ENCODE assay signal across 18 mouse cellular contexts in the genomic region with DNA sequence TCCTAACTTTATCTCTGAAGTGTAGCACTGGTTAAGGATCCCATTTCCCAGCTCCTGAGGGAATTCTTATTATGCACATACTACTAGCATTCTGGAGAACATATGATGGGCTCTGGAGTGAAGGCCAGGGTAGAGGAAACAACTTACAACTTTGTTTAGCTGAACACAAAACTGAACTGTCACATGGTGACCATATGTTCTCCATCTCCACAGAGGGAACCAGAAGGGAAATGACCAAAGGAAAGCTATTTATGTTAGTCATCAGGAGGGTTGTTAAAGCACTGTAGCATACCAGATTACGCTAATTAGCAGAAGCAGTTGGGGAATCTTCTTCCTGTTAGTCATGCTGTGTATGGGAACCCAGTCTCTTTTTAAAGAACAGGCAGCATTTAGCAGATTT.
DNase-seq lines count a peak whose midpoint lies in the region; ATAC-seq and TF ChIP-seq lines count a peak whose summit lies in the region.
"Had no signal": no experiment of that assay in that cellular context is flagged by ENCODE, and none has a peak within 500 bp of the region (broad histone marks: within the 10 kb centered on the region; RNA-seq: fewer than 3 reads in every experiment).

No protein-coding gene starts in this region.

- no peak overlapping the region for H3K4me3 ChIP-seq in forebrain, embryonic 16.5 days (replicated peaks; ENCODE audit: low read length)
- H3K4me3 ChIP-seq in forebrain, embryonic 11.5 days (ENCODE audit: low read depth, low read length), result no peak overlapping the region
- no peak overlapping the region for H3K4me3 ChIP-seq in lung, postnatal 0 days (ENCODE audit: low read depth, low read length)
- no peak overlapping the region for H3K4me3 ChIP-seq in embryonic fibroblast, embryonic 13.5 days (ENCODE audit: insufficient read depth, low read length)
- H3K4me3 ChIP-seq in liver, embryonic 11.5 days (ENCODE audit: low read depth, low read length), result no peak overlapping the region
- H3K4me3 ChIP-seq: embryonic facial prominence, embryonic 12.5 days; heart, embryonic 10.5 days; layer of hippocampus, adult 2 months; megakaryocyte, embryonic 14.5 days had no signal

- H3K9ac ChIP-seq in forebrain, embryonic 16.5 days (replicated peaks; ENCODE audit: low read depth, low read length), result no peak overlapping the region
- no peak overlapping the region for H3K9ac ChIP-seq in forebrain, embryonic 11.5 days (ENCODE audit: low read length)
- H3K9ac ChIP-seq in lung, postnatal 0 days (replicated peaks; ENCODE audit: low read depth), result no peak overlapping the region
- H3K9ac ChIP-seq in liver, embryonic 11.5 days (ENCODE audit: low read depth, low read length), result no peak overlapping the region
- H3K9ac ChIP-seq: embryonic facial prominence, embryonic 12.5 days; liver, postnatal 0 days had no signal

- 69% methylated on average over 1 of the region's 1 CpGs for WGBS in forebrain, embryonic 16.5 days
- WGBS in forebrain, embryonic 11.5 days, result 90% methylated on average over 1 of the region's 1 CpGs
- WGBS in lung, postnatal 0 days, result 53% methylated on average over 1 of the region's 1 CpGs
- 37% methylated on average over 1 of the region's 1 CpGs for WGBS in liver, embryonic 11.5 days

- TF ChIP-seq CTCF in lung, postnatal 0 days (IDR thresholded peaks at IDR 0.05), result no peak
- no peak for TF ChIP-seq CTCF in embryonic fibroblast, embryonic 13.5 days (IDR thresholded peaks at IDR 0.05; ENCODE audit: borderline replicate concordance, insufficient read depth, low read length)

- TF ChIP-seq POLR2A in embryonic fibroblast, embryonic 13.5 days (IDR thresholded peaks at IDR 0.05; ENCODE audit: low read depth, low read length), result no peak

- no peaks in the 10 kb centered on the region for H3K9me3 ChIP-seq in forebrain, embryonic 16.5 days (ENCODE audit: control insufficient read depth, low read length)
- no peaks in the 10 kb centered on the region for H3K9me3 ChIP-seq in forebrain, embryonic 11.5 days (ENCODE audit: control insufficient read depth, low read length)
- H3K9me3 ChIP-seq in lung, postnatal 0 days (ENCODE audit: low read length), result no peaks in the 10 kb centered on the region
- no peaks in the 10 kb centered on the region for H3K9me3 ChIP-seq in liver, embryonic 11.5 days (ENCODE audit: control insufficient read depth, low read length)
- H3K9me3 ChIP-seq: embryonic facial prominence, embryonic 12.5 days; G1E; heart, embryonic 10.5 days; megakaryocyte, embryonic 14.5 days had no signal

- no peak for TF ChIP-seq EP300 in lung, postnatal 0 days (IDR thresholded peaks at IDR 0.05)

- H3K27ac ChIP-seq in forebrain, embryonic 16.5 days (ENCODE audit: low read length), result no peak overlapping the region
- H3K27ac ChIP-seq in forebrain, embryonic 11.5 days (ENCODE audit: low read depth, low read length), result no peak overlapping the region
- no peak overlapping the region for H3K27ac ChIP-seq in lung, postnatal 0 days (ENCODE audit: low read length)
- peak overlapping the region; percentile 77 for H3K27ac ChIP-seq in embryonic fibroblast, embryonic 13.5 days (ENCODE audit: insufficient read depth, low read length)
- H3K27ac ChIP-seq in liver, embryonic 11.5 days (ENCODE audit: low read depth, low read length), result no peak overlapping the region
- H3K27ac ChIP-seq: embryonic facial prominence, embryonic 12.5 days; heart, embryonic 10.5 days; layer of hippocampus, adult 2 months had no signal

- H3K36me3 ChIP-seq in forebrain, embryonic 16.5 days (ENCODE audit: control insufficient read depth, insufficient read depth), result no peaks in the 10 kb centered on the region
- H3K36me3 ChIP-seq in forebrain, embryonic 11.5 days (ENCODE audit: control insufficient read depth, insufficient read depth, low read length), result no peaks in the 10 kb centered on the region
- no peaks in the 10 kb centered on the region for H3K36me3 ChIP-seq in lung, postnatal 0 days (ENCODE audit: insufficient read depth, low read length)
- no peaks in the 10 kb centered on the region for H3K36me3 ChIP-seq in liver, embryonic 11.5 days (ENCODE audit: control insufficient read depth, insufficient read depth, low read length)
- H3K36me3 ChIP-seq: embryonic facial prominence, embryonic 12.5 days; G1E; heart, embryonic 10.5 days had no signal

- H3K27me3 ChIP-seq in forebrain, embryonic 16.5 days (replicated peaks; ENCODE audit: control insufficient read depth, insufficient read depth, low read length), result no peaks in the 10 kb centered on the region
- H3K27me3 ChIP-seq in forebrain, embryonic 11.5 days (ENCODE audit: control insufficient read depth, insufficient read depth, low read length), result no peaks in the 10 kb centered on the region
- H3K27me3 ChIP-seq in lung, postnatal 0 days (replicated peaks; ENCODE audit: insufficient read depth, low read length), result no peaks in the 10 kb centered on the region
- no peaks in the 10 kb centered on the region for H3K27me3 ChIP-seq in liver, embryonic 11.5 days (replicated peaks; ENCODE audit: control insufficient read depth, insufficient read depth, low read length)
- H3K27me3 ChIP-seq: embryonic facial prominence, embryonic 12.5 days; megakaryocyte, embryonic 14.5 days had no signal

- H3K4me1 ChIP-seq in forebrain, embryonic 16.5 days (replicated peaks; ENCODE audit: control insufficient read depth, insufficient read depth, low read length), result no peaks in the 10 kb centered on the region
- H3K4me1 ChIP-seq in forebrain, embryonic 11.5 days (replicated peaks; ENCODE audit: control insufficient read depth, insufficient read depth, low read length), result no peaks in the 10 kb centered on the region
- no peaks in the 10 kb centered on the region for H3K4me1 ChIP-seq in lung, postnatal 0 days (ENCODE audit: insufficient read depth, low read depth, low read length)
- H3K4me1 ChIP-seq in embryonic fibroblast, embryonic 13.5 days (ENCODE audit: control insufficient read depth, insufficient read depth, low read length), result peaks cover 16% of the 10 kb centered on the region
- no peaks in the 10 kb centered on the region for H3K4me1 ChIP-seq in liver, embryonic 11.5 days (replicated peaks; ENCODE audit: control insufficient read depth, insufficient read depth, low read length)
- H3K4me1 ChIP-seq: heart, embryonic 10.5 days; megakaryocyte, embryonic 14.5 days had no signal

- peak; percentile 33 for ATAC-seq in forebrain, embryonic 16.5 days
- no peak for ATAC-seq in forebrain, embryonic 11.5 days (replicated peaks; ENCODE audit: low FRiP score)
- 0 out of 2 replicates have a peak, but pooled peaks have one; percentile 19 for ATAC-seq in lung, postnatal 0 days
- no peak for ATAC-seq in liver, embryonic 11.5 days (replicated peaks; ENCODE audit: low FRiP score)
- ATAC-seq: liver, postnatal 0 days had no signal

- H3K4me2 ChIP-seq in forebrain, embryonic 16.5 days (ENCODE audit: low read length), result no peak overlapping the region
- H3K4me2 ChIP-seq in forebrain, embryonic 11.5 days (ENCODE audit: low read depth, low read length, severe bottlenecking), result no peak overlapping the region
- no peak overlapping the region for H3K4me2 ChIP-seq in lung, postnatal 0 days (replicated peaks; ENCODE audit: low read depth, low read length)
- no peak overlapping the region for H3K4me2 ChIP-seq in liver, embryonic 11.5 days
- H3K4me2 ChIP-seq: embryonic facial prominence, embryonic 12.5 days had no signal

- DNase-seq in forebrain, embryonic 11.5 days (ENCODE audit: low spot score), result no peak
- peak; percentile 11 for DNase-seq in lung, postnatal 0 days (ENCODE audit: low spot score)
- DNase-seq in lung, postnatal 36 days, result no peak
- DNase-seq in liver, embryonic 11.5 days (ENCODE audit: low spot score), result no peak
- DNase-seq in heart, adult 9 months (ENCODE audit: low spot score in 2 of 2), result no peak
- DNase-seq in frontal cortex, postnatal 25 days (ENCODE audit: low spot score in 2 of 2), result no peak
- DNase-seq: B cell, adult 2 months; cerebellum, adult 2 months; heart, postnatal 4 days; kidney, adult 2 months; liver, postnatal 0 days had no signal

Comparison
In these comparisons a context has a peak if more than half of its experiments do, and no peak if none do; other contexts are left out.
1. ATAC-seq: peak in forebrain, embryonic 16.5 days (single experiment) and lung, postnatal 0 days (single experiment); none in forebrain, embryonic 11.5 days (single experiment) and liver, embryonic 11.5 days (single experiment).